In genomic region chr10:121454708-121455475, GRCm38 (mm10) we compare ENCODE assay signal across 17 mouse cellular contexts. TPM values are rescaled to one million over a fixed set of nuclear protein-coding genes. Genes with fewer than 3 reads are reported as not detected.
DNase-seq lines count a peak whose midpoint lies in the region; ATAC-seq and TF ChIP-seq lines count a peak whose summit lies in the region.
"Had no signal": no experiment of that assay in that cellular context is flagged by ENCODE, and none has a peak within 500 bp of the region (broad histone marks: within the 10 kb centered on the region; RNA-seq: fewer than 3 reads in every experiment).

No protein-coding gene starts in this region.

- peaks cover 9% of the 10 kb centered on the region; the same call in 1 of the 2 replicates for H3K4me1 ChIP-seq in lung, embryonic 14.5 days (ENCODE audit: insufficient read depth)
- H3K4me1 ChIP-seq in lung, adult 2 months (ENCODE audit: control insufficient read depth, insufficient read depth, low read length): peaks cover 21% of the 10 kb centered on the region
- peaks cover 24% of the 10 kb centered on the region for H3K4me1 ChIP-seq in liver, embryonic 11.5 days (replicated peaks; ENCODE audit: control insufficient read depth, insufficient read depth, low read length)
- 0 out of 2 replicates have a peak, but pooled peaks cover 6% of the 10 kb centered on the region for H3K4me1 ChIP-seq in stomach, embryonic 14.5 days (ENCODE audit: control insufficient read depth, insufficient read depth, low read length)
- H3K4me1 ChIP-seq in forebrain, embryonic 15.5 days: peaks cover 13% of the 10 kb centered on the region

- no peak overlapping the region for H3K27ac ChIP-seq in lung, embryonic 14.5 days (ENCODE audit: low read depth)
- H3K27ac ChIP-seq in liver, embryonic 11.5 days (ENCODE audit: low read depth, low read length): no peak overlapping the region
- H3K27ac ChIP-seq in stomach, embryonic 14.5 days (ENCODE audit: low read length): no peak overlapping the region
- H3K27ac ChIP-seq in forebrain, embryonic 15.5 days (replicated peaks): no peak overlapping the region
- H3K27ac ChIP-seq: hindbrain, embryonic 14.5 days; limb, embryonic 10.5 days had no signal

- ATAC-seq in lung, embryonic 14.5 days (ENCODE audit: insufficient read depth): 0 out of 2 replicates have a peak, but pooled peaks have one; percentile 14
- peak; percentile 42 for ATAC-seq in liver, embryonic 11.5 days (replicated peaks; ENCODE audit: low FRiP score)
- ATAC-seq in stomach, embryonic 14.5 days (ENCODE audit: insufficient number of reproducible peaks, insufficient read depth, low FRiP score, low read depth): peak; percentile 82
- no peak for ATAC-seq in forebrain, embryonic 15.5 days (replicated peaks)
- ATAC-seq: forebrain, postnatal 0 days had no signal

- H3K4me3 ChIP-seq in lung, embryonic 14.5 days (ENCODE audit: low read depth, low read length): no peak overlapping the region
- no peak overlapping the region for H3K4me3 ChIP-seq in lung, adult 2 months (replicated peaks; ENCODE audit: extremely low read depth, low read depth, low read length)
- H3K4me3 ChIP-seq in liver, embryonic 11.5 days (ENCODE audit: low read depth, low read length): no peak overlapping the region
- H3K4me3 ChIP-seq in stomach, embryonic 14.5 days (ENCODE audit: low read depth, low read length): no peak overlapping the region
- no peak overlapping the region for H3K4me3 ChIP-seq in forebrain, embryonic 15.5 days
- H3K4me3 ChIP-seq: limb, embryonic 10.5 days had no signal

- H3K27me3 ChIP-seq in lung, embryonic 14.5 days (ENCODE audit: insufficient read depth, low read length): no peaks in the 10 kb centered on the region
- no peaks in the 10 kb centered on the region for H3K27me3 ChIP-seq in liver, embryonic 11.5 days (replicated peaks; ENCODE audit: control insufficient read depth, insufficient read depth, low read length)
- no peaks in the 10 kb centered on the region for H3K27me3 ChIP-seq in stomach, embryonic 14.5 days (ENCODE audit: control insufficient read depth, insufficient read depth, low read length)
- H3K27me3 ChIP-seq in forebrain, embryonic 15.5 days: no peaks in the 10 kb centered on the region

- H3K9ac ChIP-seq in lung, embryonic 14.5 days: no peak overlapping the region
- no peak overlapping the region for H3K9ac ChIP-seq in liver, embryonic 11.5 days (ENCODE audit: low read depth, low read length)
- no peak overlapping the region for H3K9ac ChIP-seq in stomach, embryonic 14.5 days (replicated peaks; ENCODE audit: low read depth, low read length)
- H3K9ac ChIP-seq in forebrain, embryonic 15.5 days (replicated peaks): no peak overlapping the region
- H3K9ac ChIP-seq: forebrain, postnatal 0 days; hindbrain, embryonic 14.5 days had no signal

- TF ChIP-seq POLR2A in lung, adult 2 months (IDR thresholded peaks at IDR 0.05; ENCODE audit: borderline replicate concordance, extremely low read depth, low read depth, low read length): no peak

- no peaks in the 10 kb centered on the region for H3K36me3 ChIP-seq in lung, embryonic 14.5 days (ENCODE audit: insufficient read depth)
- no peaks in the 10 kb centered on the region for H3K36me3 ChIP-seq in liver, embryonic 11.5 days (ENCODE audit: control insufficient read depth, insufficient read depth, low read length)
- no peaks in the 10 kb centered on the region for H3K36me3 ChIP-seq in stomach, embryonic 14.5 days (ENCODE audit: control insufficient read depth, insufficient read depth, low read length)
- H3K36me3 ChIP-seq in forebrain, embryonic 15.5 days: no peaks in the 10 kb centered on the region

- H3K4me2 ChIP-seq in lung, embryonic 14.5 days: no peak overlapping the region
- H3K4me2 ChIP-seq in liver, embryonic 11.5 days: no peak overlapping the region
- H3K4me2 ChIP-seq in stomach, embryonic 14.5 days (replicated peaks; ENCODE audit: low read depth, low read length): no peak overlapping the region
- H3K4me2 ChIP-seq in forebrain, embryonic 15.5 days (replicated peaks): no peak overlapping the region
- H3K4me2 ChIP-seq: hindbrain, embryonic 14.5 days had no signal

- WGBS in lung, embryonic 14.5 days: 60% methylated on average over 6 of the region's 6 CpGs
- whole genome bisulfite sequencing in lung, adult 2 months: 63% methylated on average over 6 of the region's 6 CpGs
- WGBS in liver, embryonic 11.5 days: 59% methylated on average over 6 of the region's 6 CpGs
- 61% methylated on average over 6 of the region's 6 CpGs for WGBS in stomach, embryonic 14.5 days
- 80% methylated on average over 6 of the region's 6 CpGs for WGBS in forebrain, embryonic 15.5 days

- H3K9me3 ChIP-seq in lung, embryonic 14.5 days (ENCODE audit: low read depth, low read length): no peaks in the 10 kb centered on the region
- H3K9me3 ChIP-seq in liver, embryonic 11.5 days (ENCODE audit: control insufficient read depth, low read length): no peaks in the 10 kb centered on the region
- no peaks in the 10 kb centered on the region for H3K9me3 ChIP-seq in stomach, embryonic 14.5 days (ENCODE audit: control insufficient read depth, low read depth, low read length)
- no peaks in the 10 kb centered on the region for H3K9me3 ChIP-seq in forebrain, embryonic 15.5 days
- H3K9me3 ChIP-seq: limb, embryonic 10.5 days had no signal

- DNase-seq in lung, embryonic 14.5 days: no peak
- DNase-seq in lung, adult 2 months: no peak
- DNase-seq in ZHBTc4 (ENCODE audit: low read depth, low spot score) (peak; percentile 97), adipocyte (ENCODE audit: low spot score) (no peak)
- no peak for DNase-seq in liver, embryonic 11.5 days (ENCODE audit: low spot score)
- no peak for DNase-seq in cerebellum, adult 11-12 months
- DNase-seq: adrenal gland, adult 2 months; cerebellum, adult 9-10 months; embryo, embryonic 11 days; forebrain, postnatal 0 days; gastrocnemius, postnatal 10 days; kidney, adult 9 months; thymus, postnatal 14 days had no signal

- TF ChIP-seq CTCF in lung, embryonic 14.5 days (IDR thresholded peaks at IDR 0.05; ENCODE audit: low read depth): no peak
- TF ChIP-seq CTCF in lung, adult 2 months (IDR thresholded peaks at IDR 0.05; ENCODE audit: insufficient read depth, low read length): no peak

RNA-seq across cellular contexts. Expression of gene Rassf3, which starts 21.3 kb away (rescaled TPM):
- polyA plus RNA-seq in lung, embryonic 14.5 days (2014; fragmentation: Nextera tagmentation; extraction: Ambion mirVana): 19.8 and 21.0 TPM in 2 replicates
- 66.7 and 97.0 TPM in 2 replicates for polyA plus RNA-seq in lung, adult 2 months (2012; rRNA removed)
- polyA plus RNA-seq in liver, embryonic 11.5 days (2014; fragmentation: Nextera tagmentation; extraction: Ambion mirVana): 14.0 and 15.4 TPM in 2 replicates
- polyA plus RNA-seq in stomach, embryonic 14.5 days (2014; fragmentation: Nextera tagmentation; extraction: Ambion mirVana): 19.4 and 20.7 TPM in 2 replicates
- polyA plus RNA-seq in forebrain, embryonic 15.5 days (2015; fragmentation: Nextera tagmentation; extraction: Ambion mirVana): 3.8 and 4.2 TPM in 2 replicates
